Mouse (Mus musculus): ENCODE data around the gene Slfn9.

- no peak for TF ChIP-seq ETS1 (conservative IDR thresholded peaks at IDR 0.05; ENCODE audit: low read depth, low read length)
- TF ChIP-seq CTCF (conservative IDR thresholded peaks at IDR 0.05 in 1 of 2, IDR thresholded peaks at IDR 0.05 in 1 of 2; ENCODE audit: low read depth in 2 of 2, low read length in 2 of 2), result no peak
- no peak for TF ChIP-seq SIN3A (IDR thresholded peaks at IDR 0.05; ENCODE audit: low read length)
- no peak for TF ChIP-seq RAD21 (IDR thresholded peaks at IDR 0.05; ENCODE audit: low read depth, low read length)
- no peak for TF ChIP-seq TCF12 (IDR thresholded peaks at IDR 0.05; ENCODE audit: low read depth, low read length)
- no peak for TF ChIP-seq GABPA (IDR thresholded peaks at IDR 0.05; ENCODE audit: insufficient replicate concordance, low read depth, low read length)
- TF ChIP-seq CHD2 (IDR thresholded peaks at IDR 0.05; ENCODE audit: low read length), result no peak; the same call in 1 of the 2 replicates
- no peak for TF ChIP-seq NRF1 (IDR thresholded peaks at IDR 0.05; ENCODE audit: low read depth, low read length)
- TF ChIP-seq NELFE (IDR thresholded peaks at IDR 0.05; ENCODE audit: low read depth, low read length), result no peak
- no peak for TF ChIP-seq ELF1 (IDR thresholded peaks at IDR 0.05; ENCODE audit: low read depth, low read length)
- no peak for TF ChIP-seq MYC (IDR thresholded peaks at IDR 0.05; ENCODE audit: low read depth, low read length)
- TF ChIP-seq ZC3H11A (IDR thresholded peaks at IDR 0.05; ENCODE audit: low read depth, low read length), result no peak
These were observed 24.5 kb upstream of the Slfn9 start for GRCm38 (mm10) chr11:83016093-83016492.

Measured in CH12.LX (cell line).